Mouse (Mus musculus): ENCODE results near the gene Slc9a9.

- TF ChIP-seq CTCF (IDR thresholded peaks at IDR 0.05; ENCODE audit: extremely low read depth, insufficient read depth, low read length): no peak
- TF ChIP-seq POLR2A (IDR thresholded peaks at IDR 0.05; ENCODE audit: extremely low read depth, insufficient read depth, low read length): no peak
Measured at GRCm38 (mm10) chr9:94868557-94868956, 198.8 kb downstream of the Slc9a9 start.
